Mouse (Mus musculus) kidney, postnatal 0 days (tissue): ENCODE measurements around the gene Arl14. TPM values are rescaled to one million over a fixed set of nuclear protein-coding genes. Genes with fewer than 3 reads are reported as not detected.

ENCODE experiments used
- ATAC-seq: fragments of 200-750 bp; cut with Nextera tagmentation; replicated peaks from 2 replicates; pipeline ENCODE4 v1.8.0; 2017; ENCODE audit warnings: low read depth, moderate number of reproducible peaks, moderate TSS enrichment, moderate library complexity; ENCODE audit not compliant: low FRiP score
- DNase-seq: peaks from one replicate; pipeline ENCODE4 v3.0.0-alpha.2; 2016; ENCODE audit warnings: low spot score
- H3K27ac ChIP-seq: fragments of 300-500 bp; sonication (generic); 2 replicates; pipeline ENCODE4 v1.5.1; 2014; ENCODE audit warnings: mild to moderate bottlenecking
- H3K27me3 ChIP-seq: fragments of 300-500 bp; sonication (generic); 2 replicates; pipeline ENCODE4 v1.6.1; 2014; ENCODE audit warnings: low read length, mixed read lengths; ENCODE audit not compliant: insufficient read depth
- H3K36me3 ChIP-seq: fragments of 300-500 bp; sonication (generic); 2 replicates; pipeline ENCODE4 v1.6.1; 2014; ENCODE audit warnings: low read length, mixed read lengths; ENCODE audit not compliant: insufficient read depth
- H3K4me1 ChIP-seq: fragments of 300-500 bp; sonication (generic); replicated peaks from 2 replicates; pipeline ENCODE4 v1.6.1; 2014; ENCODE audit warnings: antibody characterized with exemption, low read length, mixed read lengths; ENCODE audit not compliant: insufficient read depth
- H3K4me2 ChIP-seq: fragments of 300-500 bp; sonication (generic); 2 replicates; pipeline ENCODE4 v1.6.1; 2014; ENCODE audit warnings: mild to moderate bottlenecking, low read length, moderate library complexity, mixed read lengths
- H3K4me3 ChIP-seq: fragments of 300-500 bp; sonication (generic); replicated peaks from 2 replicates; pipeline ENCODE4 v1.5.1; 2014; ENCODE audit warnings: low read depth, low read length
- H3K9ac ChIP-seq: fragments of 300-500 bp; sonication (generic); 2 replicates; pipeline ENCODE4 v1.6.1; 2014; ENCODE audit warnings: low read depth, low read length
- H3K9me3 ChIP-seq: fragments of 300-500 bp; sonication (generic); replicated peaks from 2 replicates; pipeline ENCODE4 v1.6.1; 2016; ENCODE audit warnings: low read length, inconsistent platforms, mixed read lengths
- CTCF ChIP-seq: IDR thresholded peaks from 2 replicates; pipeline ENCODE4 v1.5.1; 2016; ENCODE audit warnings: antibody characterized with exemption, low read depth, mild to moderate bottlenecking, moderate library complexity
- WGBS: fragments of 180-500 bp; shearing (Covaris S2); extraction: QIAGEN DNeasy Blood & Tissue Kit; methylation state at CpG from one replicate; pipeline ENCODE4 v1.1.7; 2014; 5-methylcytosine and 5-hydroxymethylcytosine counted together
- polyA plus RNA-seq: library from polyadenylated mRNA; unstranded; fragments of >200 nt; fragmentation: Nextera tagmentation; extraction: Ambion mirVana; gene quantifications from 2 replicates; pipeline ENCODE4 v1.2.1, GENCODE M21; 2015

Gene Arl14
- 0.22 TPM in 1 of 2 replicates, not detected in the other for polyA plus RNA-seq

- TF ChIP-seq CTCF: no peak
- no peak within 1 kb of the TSS for H3K27ac ChIP-seq
- H3K4me3 ChIP-seq: no peak within 1 kb of the TSS
- no peak within 1 kb of the TSS for H3K9ac ChIP-seq
- no peaks in the 10 kb centered on the region for H3K9me3 ChIP-seq
- no peaks in the 10 kb centered on the region for H3K27me3 ChIP-seq
- WGBS: 71% methylated on average over 8 of the region's 8 CpGs
- ATAC-seq (no peak), DNase-seq (no peak)
- H3K4me1 ChIP-seq: no peaks in the 10 kb centered on the region
- no peak within 1 kb of the TSS for H3K4me2 ChIP-seq
- H3K36me3 ChIP-seq: no peaks in the 10 kb centered on the region
Observed at GRCm38 (mm10) chr3:69221806-69222501, at the start of gene Arl14. TSS of gene Arl14 (plus strand) at chr3:69222419.

GRCm38 (mm10) chr3:69175229-69175628 is 47.0 kb upstream of the Arl14 start:
- H3K4me1 ChIP-seq: no peaks in the 10 kb centered on the region
- no peaks in the 10 kb centered on the region for H3K36me3 ChIP-seq
- no peaks in the 10 kb centered on the region for H3K9me3 ChIP-seq
- H3K4me3 ChIP-seq: no peak overlapping the region
- DNase-seq (no peak), ATAC-seq (no peak)
- 19% methylated on average over 1 of the region's 1 CpGs for WGBS
- H3K9ac ChIP-seq: no peak overlapping the region
- no peak overlapping the region for H3K4me2 ChIP-seq
- H3K27ac ChIP-seq: no peak overlapping the region
- TF ChIP-seq CTCF: no peak
- no peaks in the 10 kb centered on the region for H3K27me3 ChIP-seq

- Histone ChIP-seq H3K9ac (no peak overlapping the region), H3K36me3 (no peaks in the 10 kb centered on the region), H3K4me1 (no peaks in the 10 kb centered on the region), H3K27me3 (no peaks in the 10 kb centered on the region), H3K27ac (no peak overlapping the region), H3K4me2 (no peak overlapping the region), H3K9me3 (no peaks in the 10 kb centered on the region), H3K4me3 (no peak overlapping the region)
- WGBS: 63% methylated on average over 15 of the region's 15 CpGs
- ATAC-seq: no peak
- no peak for TF ChIP-seq CTCF
- no peak for DNase-seq
Observed at GRCm38 (mm10) chr3:69177168-69177797, 44.9 kb upstream of the Arl14 start.

GRCm38 (mm10) chr3:69177914-69178313 is 44.3 kb upstream of the Arl14 start:
- H3K4me2 ChIP-seq: no peak overlapping the region
- H3K27me3 ChIP-seq: no peaks in the 10 kb centered on the region
- TF ChIP-seq CTCF: no peak
- no peaks in the 10 kb centered on the region for H3K9me3 ChIP-seq
- H3K4me3 ChIP-seq: no peak overlapping the region
- no peaks in the 10 kb centered on the region for H3K36me3 ChIP-seq
- H3K27ac ChIP-seq: no peak overlapping the region
- no peak overlapping the region for H3K9ac ChIP-seq
- H3K4me1 ChIP-seq: no peaks in the 10 kb centered on the region
- ATAC-seq: no peak
- DNase-seq: no peak

GRCm38 (mm10) chr3:69178365-69179004 is 43.7 kb upstream of the Arl14 start:
- H3K4me3 ChIP-seq: no peak overlapping the region
- no peaks in the 10 kb centered on the region for H3K36me3 ChIP-seq
- H3K9ac ChIP-seq: no peak overlapping the region
- no peak overlapping the region for H3K27ac ChIP-seq
- DNase-seq (no peak), ATAC-seq (no peak)
- WGBS: 77% methylated on average over 14 of the region's 14 CpGs
- TF ChIP-seq CTCF: no peak
- H3K4me2 ChIP-seq: no peak overlapping the region
- no peaks in the 10 kb centered on the region for H3K27me3 ChIP-seq
- no peaks in the 10 kb centered on the region for H3K9me3 ChIP-seq
- no peaks in the 10 kb centered on the region for H3K4me1 ChIP-seq

GRCm38 (mm10) chr3:69181531-69181930 is 40.7 kb upstream of the Arl14 start:
- H3K4me1 ChIP-seq: no peaks in the 10 kb centered on the region
- no peak overlapping the region for H3K4me3 ChIP-seq
- H3K27ac ChIP-seq: no peak overlapping the region
- DNase-seq (no peak), ATAC-seq (no peak)
- no peaks in the 10 kb centered on the region for H3K36me3 ChIP-seq
- no peak overlapping the region for H3K9ac ChIP-seq
- no peak for TF ChIP-seq CTCF
- H3K4me2 ChIP-seq: no peak overlapping the region
- WGBS: 86% methylated on average over 8 of the region's 8 CpGs
- H3K9me3 ChIP-seq: no peaks in the 10 kb centered on the region
- no peaks in the 10 kb centered on the region for H3K27me3 ChIP-seq
